ENCODE assay signal across 7 mouse cellular contexts in genomic region chr4:43005765-43006164, GRCm38 (mm10). TPM values are rescaled to one million over a fixed set of nuclear protein-coding genes. Genes with fewer than 3 reads are reported as not detected.
A peak's percentile ranks its signal among the peaks of the same experiment; 100 is the strongest.
DNase-seq lines count a peak whose midpoint lies in the region; ATAC-seq and TF ChIP-seq lines count a peak whose summit lies in the region.

No protein-coding gene starts in this region.

- ATAC-seq in kidney, embryonic 15.5 days (replicated peaks; ENCODE audit: low FRiP score) = no peak

- H3K4me1 ChIP-seq in kidney, embryonic 15.5 days = peaks cover 15% of the 10 kb centered on the region
- H3K4me1 ChIP-seq in ES-Bruce4 (ENCODE audit: control insufficient read depth, insufficient read depth, low read length) = peaks cover 1% of the 10 kb centered on the region
- H3K4me1 ChIP-seq in bone marrow, adult 2 months (ENCODE audit: control insufficient read depth, insufficient read depth, low read length) = no peaks in the 10 kb centered on the region; the same call in 1 of the 2 replicates

- no peaks in the 10 kb centered on the region for H3K9me3 ChIP-seq in kidney, embryonic 15.5 days (replicated peaks)
- H3K9me3 ChIP-seq in ES-Bruce4 (replicated peaks; ENCODE audit: control insufficient read depth, insufficient read depth, low read length, poor library complexity, severe bottlenecking) = no peaks in the 10 kb centered on the region

- H3K27me3 ChIP-seq in kidney, embryonic 15.5 days = no peaks in the 10 kb centered on the region
- no peaks in the 10 kb centered on the region for H3K27me3 ChIP-seq in ES-Bruce4 (ENCODE audit: control insufficient read depth, insufficient read depth, low read length, poor library complexity, severe bottlenecking)

- peak; percentile 9 for TF ChIP-seq CTCF in ES-Bruce4 (IDR thresholded peaks at IDR 0.05; ENCODE audit: low read depth, low read length)
- TF ChIP-seq CTCF in bone marrow, adult 2 months (IDR thresholded peaks at IDR 0.05; ENCODE audit: control insufficient read depth, insufficient read depth, low read length) = 0 out of 2 replicates have a peak, but pooled peaks have one; percentile 0

- TF ChIP-seq POLR2A in ES-Bruce4 (IDR thresholded peaks at IDR 0.05; ENCODE audit: insufficient read depth, low read length) = no peak
- no peak for TF ChIP-seq POLR2A in bone marrow, adult 2 months (IDR thresholded peaks at IDR 0.05; ENCODE audit: borderline replicate concordance, control insufficient read depth, low read depth, low read length)

- peaks cover 18% of the 10 kb centered on the region; the same call in 1 of the 2 replicates for H3K36me3 ChIP-seq in kidney, embryonic 15.5 days
- no peaks in the 10 kb centered on the region; the same call in 1 of the 2 replicates for H3K36me3 ChIP-seq in ES-Bruce4 (ENCODE audit: control insufficient read depth, insufficient read depth, low read length, poor library complexity, severe bottlenecking)

- peak; percentile 19 for DNase-seq in kidney, adult 18-20 months
- peak; percentile 60 to 69 for DNase-seq in kidney, postnatal 25 days
- peak; percentile 28 for DNase-seq in telencephalon, adult 2 months (ENCODE audit: low read depth, low spot score)
- no peak for DNase-seq in urinary bladder, postnatal 4 days (ENCODE audit: low spot score in 2 of 2)

- no peak overlapping the region for H3K9ac ChIP-seq in kidney, embryonic 15.5 days
- no peak overlapping the region for H3K9ac ChIP-seq in ES-Bruce4 (ENCODE audit: low read depth, poor library complexity, severe bottlenecking)

- no peak overlapping the region for H3K4me3 ChIP-seq in kidney, embryonic 15.5 days (replicated peaks)
- H3K4me3 ChIP-seq in ES-Bruce4 (ENCODE audit: low read depth, low read length) = no peak overlapping the region
- no peak overlapping the region for H3K4me3 ChIP-seq in bone marrow, adult 2 months (replicated peaks; ENCODE audit: control insufficient read depth, low read depth, low read length)

- H3K27ac ChIP-seq in kidney, embryonic 15.5 days = no peak overlapping the region
- H3K27ac ChIP-seq in ES-Bruce4 (ENCODE audit: insufficient read depth, low read length) = no peak overlapping the region
- no peak overlapping the region for H3K27ac ChIP-seq in bone marrow, adult 2 months (ENCODE audit: control insufficient read depth, insufficient read depth, low read depth, low read length, poor library complexity)

- no peak for TF ChIP-seq EP300 in ES-Bruce4 (IDR thresholded peaks at IDR 0.05; ENCODE audit: insufficient read depth, low read depth, low read length)

- 66% methylated on average over 2 of the region's 2 CpGs for WGBS in kidney, embryonic 15.5 days
- 53% methylated on average over 2 of the region's 2 CpGs for WGBS in bone marrow, adult 2 months

- H3K4me2 ChIP-seq in kidney, embryonic 15.5 days = no peak overlapping the region

RNA-seq across cellular contexts. Expression of gene Fancg, which starts 4.5 kb away (rescaled TPM):
- 15.2 and 17.2 TPM in 2 replicates for polyA plus RNA-seq in kidney, embryonic 15.5 days (2015; fragmentation: Nextera tagmentation; extraction: Ambion mirVana)
- 12.8 and 13.8 TPM in 2 replicates for polyA plus RNA-seq in ES-Bruce4 (2011; ENCODE audit: insufficient read depth, insufficient read length, low read depth, missing spikeins)
- polyA plus RNA-seq in bone marrow, adult 2 months (2011; ENCODE audit: insufficient read depth, insufficient read length, low replicate concordance, missing spikeins) = 12.8 and 19.0 TPM in 2 replicates

RNA-seq across cellular contexts. Expression of gene Vcp, which starts 5.5 kb away (rescaled TPM):
- 547 and 571 TPM in 2 replicates for polyA plus RNA-seq in kidney, embryonic 15.5 days (2015; fragmentation: Nextera tagmentation; extraction: Ambion mirVana)
- 384 and 390 TPM in 2 replicates for polyA plus RNA-seq in ES-Bruce4 (2011; ENCODE audit: insufficient read depth, insufficient read length, low read depth, missing spikeins)
- 57.6 and 93.9 TPM in 2 replicates for polyA plus RNA-seq in bone marrow, adult 2 months (2011; ENCODE audit: insufficient read depth, insufficient read length, low replicate concordance, missing spikeins)

RNA-seq across cellular contexts. Expression of gene Pigo, which starts 19.9 kb away (rescaled TPM):
- 23.5 and 27.6 TPM in 2 replicates for polyA plus RNA-seq in kidney, embryonic 15.5 days (2015; fragmentation: Nextera tagmentation; extraction: Ambion mirVana)
- 22.3 and 25.5 TPM in 2 replicates for polyA plus RNA-seq in ES-Bruce4 (2011; ENCODE audit: insufficient read depth, insufficient read length, low read depth, missing spikeins)
- 14.7 and 23.6 TPM in 2 replicates for polyA plus RNA-seq in bone marrow, adult 2 months (2011; ENCODE audit: insufficient read depth, insufficient read length, low replicate concordance, missing spikeins)

RNA-seq across cellular contexts. Expression of gene Stoml2, which starts 25.7 kb away (rescaled TPM):
- polyA plus RNA-seq in kidney, embryonic 15.5 days (2015; fragmentation: Nextera tagmentation; extraction: Ambion mirVana) = 346 and 352 TPM in 2 replicates
- polyA plus RNA-seq in ES-Bruce4 (2011; ENCODE audit: insufficient read depth, insufficient read length, low read depth, missing spikeins) = 177 and 187 TPM in 2 replicates
- 40.9 and 48.4 TPM in 2 replicates for polyA plus RNA-seq in bone marrow, adult 2 months (2011; ENCODE audit: insufficient read depth, insufficient read length, low replicate concordance, missing spikeins)

RNA-seq across cellular contexts. Expression of gene 1700022I11Rik, which starts 36.4 kb away (rescaled TPM):
- 0.48 and 0.75 TPM in 2 replicates for polyA plus RNA-seq in kidney, embryonic 15.5 days (2015; fragmentation: Nextera tagmentation; extraction: Ambion mirVana)
- not detected in 2 replicates for polyA plus RNA-seq in ES-Bruce4 (2011; ENCODE audit: insufficient read depth, insufficient read length, low read depth, missing spikeins)
- not detected in 2 replicates for polyA plus RNA-seq in bone marrow, adult 2 months (2011; ENCODE audit: insufficient read depth, insufficient read length, low replicate concordance, missing spikeins)

Comparison
In these comparisons a context has a peak if more than half of its experiments do, and no peak if none do; other contexts are left out.
1. DNase-seq: peak in kidney, adult 18-20 months (single experiment), kidney, postnatal 25 days (2 of 2) and telencephalon, adult 2 months (single experiment); none in urinary bladder, postnatal 4 days (0 of 2).